Mouse (Mus musculus) liver, embryonic 11.5 days (tissue): ENCODE results near the gene Sorl1. TPM values are rescaled to one million over a fixed set of nuclear protein-coding genes. Genes with fewer than 3 reads are reported as not detected.
"Not testable (repeated sequence)": the region's sequence is repeated elsewhere in the genome, so short reads cannot be mapped to it uniquely, and the experiment has no call there.

ENCODE experiments used
- ATAC-seq: fragments of 200-750 bp; cut with Nextera tagmentation; replicated peaks from 2 replicates; pipeline ENCODE4 v1.8.0; 2017; ENCODE audit warnings: moderate number of reproducible peaks, mild to moderate bottlenecking, moderate TSS enrichment, moderate library complexity; ENCODE audit not compliant: low FRiP score
- DNase-seq: peaks from one replicate; pipeline ENCODE4 v3.0.0-alpha.2; 2017; ENCODE audit warnings: low spot score
- H3K27ac ChIP-seq: fragments of 300-500 bp; sonication (generic); 2 replicates; pipeline ENCODE4 v1.5.1; 2014; ENCODE audit warnings: mild to moderate bottlenecking, low read depth, low read length, control low read depth
- H3K27me3 ChIP-seq: fragments of 300-500 bp; sonication (generic); replicated peaks from 2 replicates; pipeline ENCODE4 v1.6.1; 2014; ENCODE audit warnings: low read length, mixed read lengths; ENCODE audit not compliant: control insufficient read depth, insufficient read depth
- H3K36me3 ChIP-seq: fragments of 300-500 bp; sonication (generic); 2 replicates; pipeline ENCODE4 v1.6.1; 2014; ENCODE audit warnings: mild to moderate bottlenecking, low read length, moderate library complexity, mixed read lengths; ENCODE audit not compliant: control insufficient read depth, insufficient read depth
- H3K4me1 ChIP-seq: fragments of 300-500 bp; sonication (generic); replicated peaks from 2 replicates; pipeline ENCODE4 v1.6.1; 2014; ENCODE audit warnings: low read length, mixed read lengths; ENCODE audit not compliant: control insufficient read depth, insufficient read depth
- H3K4me2 ChIP-seq: fragments of 300-500 bp; sonication (generic); 2 replicates; pipeline ENCODE4 v1.6.1; 2014; ENCODE audit warnings: mild to moderate bottlenecking, control low read depth, moderate library complexity
- H3K4me3 ChIP-seq: fragments of 300-500 bp; sonication (generic); 2 replicates; pipeline ENCODE4 v1.5.1; 2014; ENCODE audit warnings: low read depth, low read length, control low read depth
- H3K9ac ChIP-seq: fragments of 300-500 bp; sonication (generic); 2 replicates; pipeline ENCODE4 v1.6.1; 2014; ENCODE audit warnings: low read depth, low read length, control low read depth
- H3K9me3 ChIP-seq: fragments of 300-500 bp; sonication (generic); 2 replicates; pipeline ENCODE4 v1.6.1; 2016; ENCODE audit warnings: low read length, inconsistent platforms, mixed read lengths; ENCODE audit not compliant: control insufficient read depth
- WGBS: fragments of 180-500 bp; shearing (Covaris S2); extraction: QIAGEN DNeasy Blood & Tissue Kit; methylation state at CpG from one replicate; pipeline ENCODE4 v1.1.7; 2014; 5-methylcytosine and 5-hydroxymethylcytosine counted together
- polyA plus RNA-seq: library from polyadenylated mRNA; unstranded; fragments of >200 nt; fragmentation: Nextera tagmentation; extraction: Ambion mirVana; gene quantifications from 2 replicates; pipeline ENCODE4 v1.2.1, GENCODE M21; 2014

The Sorl1 gene
- polyA plus RNA-seq, 1 experiment from 2014 or later: 1.8 TPM

DNA sequence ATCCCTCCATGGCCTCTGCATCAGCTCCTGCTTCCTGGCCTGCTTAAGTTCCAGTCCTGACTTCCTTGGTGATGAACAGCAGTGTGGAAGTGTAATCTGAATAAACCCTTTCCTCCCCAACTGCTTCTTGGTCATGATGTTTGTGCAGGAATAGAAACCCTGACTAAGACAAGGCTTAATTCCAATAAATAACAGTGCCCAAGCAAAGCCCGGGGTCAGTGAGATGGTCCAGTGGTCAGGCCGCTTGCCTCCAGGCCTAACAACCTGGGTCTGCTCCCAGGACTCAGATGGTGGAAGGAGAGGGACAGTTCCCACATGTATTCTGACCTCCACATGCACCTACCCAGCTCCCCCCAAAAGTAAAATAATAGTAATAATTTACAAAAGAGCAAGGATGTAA, 65.1 kb downstream of the Sorl1 start:
- not testable (repeated sequence) for H3K27ac ChIP-seq, H3K27me3 ChIP-seq, H3K4me3 ChIP-seq, ATAC-seq, H3K4me2 ChIP-seq, DNase-seq, H3K9me3 ChIP-seq, H3K4me1 ChIP-seq, H3K9ac ChIP-seq, H3K36me3 ChIP-seq
- WGBS: 90% methylated on average over 2 of the region's 2 CpGs

DNA sequence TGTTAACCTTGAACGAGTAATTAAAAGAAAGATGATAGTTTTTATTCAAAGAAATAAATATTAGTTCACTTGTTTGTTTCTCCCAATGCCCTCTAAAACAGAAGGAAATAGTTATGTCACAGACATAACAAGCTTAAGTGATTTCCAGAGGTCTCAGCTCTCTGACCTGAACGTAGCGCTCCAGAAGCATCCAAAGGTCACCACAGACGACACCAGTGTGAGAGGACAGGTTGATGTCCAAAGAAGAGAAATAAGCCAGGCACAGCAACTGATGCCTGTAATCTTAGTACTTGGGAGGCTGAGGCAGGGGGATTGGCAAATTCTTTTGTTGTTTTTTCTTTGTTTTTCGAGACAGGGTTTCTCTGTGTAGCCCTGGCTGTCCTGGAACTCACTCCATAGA, 67.5 kb downstream of the Sorl1 start:
- H3K4me3 ChIP-seq: no peak overlapping the region
- H3K36me3 ChIP-seq: no peaks in the 10 kb centered on the region
- no peak overlapping the region for H3K9ac ChIP-seq
- no peak for ATAC-seq
- H3K27ac ChIP-seq: no peak overlapping the region
- H3K4me2 ChIP-seq: no peak overlapping the region
- DNase-seq: no peak
- no peaks in the 10 kb centered on the region; the same call in 1 of the 2 replicates for H3K4me1 ChIP-seq
- no peaks in the 10 kb centered on the region for H3K27me3 ChIP-seq
- 77% methylated on average over 5 of the region's 5 CpGs for WGBS
- no peaks in the 10 kb centered on the region for H3K9me3 ChIP-seq

DNA sequence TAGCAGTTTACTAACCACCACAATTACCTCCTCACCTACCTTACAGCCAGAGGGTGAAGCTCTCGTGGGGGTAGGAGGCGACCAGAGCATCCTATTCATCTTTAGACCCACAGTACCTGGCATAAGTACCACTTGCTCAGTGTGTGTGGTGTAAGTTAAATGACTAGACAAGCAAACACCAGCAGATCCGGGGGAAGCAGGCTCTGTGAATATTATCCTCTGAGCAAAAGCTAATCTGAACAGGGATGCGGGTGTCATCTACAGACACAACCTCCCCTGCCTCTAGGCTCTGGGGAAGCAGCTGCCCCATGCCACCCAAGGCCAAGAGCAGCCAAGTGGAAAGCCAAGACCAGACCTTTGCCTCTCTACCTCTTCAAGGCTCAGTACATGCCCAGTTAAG, 68.7 kb downstream of the Sorl1 start:
- no peaks in the 10 kb centered on the region for H3K9me3 ChIP-seq
- no peak overlapping the region for H3K27ac ChIP-seq
- no peak overlapping the region for H3K4me2 ChIP-seq
- ATAC-seq: no peak
- no peak for DNase-seq
- WGBS: 82% methylated on average over 4 of the region's 4 CpGs
- H3K4me1 ChIP-seq: no peaks in the 10 kb centered on the region; the same call in 1 of the 2 replicates
- H3K27me3 ChIP-seq: no peaks in the 10 kb centered on the region
- no peak overlapping the region for H3K9ac ChIP-seq
- no peak overlapping the region for H3K4me3 ChIP-seq
- no peaks in the 10 kb centered on the region for H3K36me3 ChIP-seq

GRCm38 (mm10) chr9:42054339-42055272, 69.5 kb downstream of the Sorl1 start:
- H3K27me3 ChIP-seq: no peaks in the 10 kb centered on the region
- H3K36me3 ChIP-seq: no peaks in the 10 kb centered on the region
- H3K4me3 ChIP-seq: no peak overlapping the region
- no peak overlapping the region for H3K9ac ChIP-seq
- DNase-seq (no peak), ATAC-seq (no peak)
- 81% methylated on average over 20 of the region's 20 CpGs for WGBS
- no peak overlapping the region for H3K27ac ChIP-seq
- H3K4me1 ChIP-seq: no peaks in the 10 kb centered on the region; the same call in 1 of the 2 replicates
- H3K4me2 ChIP-seq: no peak overlapping the region
- H3K9me3 ChIP-seq: no peaks in the 10 kb centered on the region

DNA sequence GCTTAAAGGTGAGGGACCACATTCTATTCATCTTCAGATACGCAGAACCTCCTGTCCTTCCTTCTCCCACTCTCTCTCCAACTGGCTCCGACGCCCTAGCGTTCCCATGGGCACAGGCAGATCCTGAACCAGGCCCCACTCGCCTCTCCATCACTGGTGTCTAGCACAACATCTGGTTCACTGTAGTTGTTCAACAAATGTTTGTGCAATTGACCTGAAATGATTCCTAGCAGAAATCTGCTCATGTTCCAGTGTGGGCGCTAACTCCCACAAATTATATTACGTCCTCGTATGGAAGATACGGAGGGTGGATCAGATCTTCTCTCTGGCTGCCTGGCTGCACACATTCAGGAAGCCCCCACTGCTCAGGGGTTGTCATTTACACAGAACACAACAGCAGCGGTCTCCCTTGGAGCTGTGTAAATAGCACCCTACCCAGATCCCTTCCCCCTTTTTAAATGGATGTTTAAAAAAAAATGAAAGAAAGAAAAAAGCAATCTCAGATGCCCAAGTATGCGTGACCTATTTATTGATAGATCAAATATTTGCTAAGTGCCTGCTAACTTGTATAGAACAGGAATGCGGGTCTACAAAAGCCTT, 70.4 kb downstream of the Sorl1 start:
- H3K27me3 ChIP-seq: no peaks in the 10 kb centered on the region
- no peaks in the 10 kb centered on the region; the same call in 1 of the 2 replicates for H3K4me1 ChIP-seq
- H3K36me3 ChIP-seq: no peaks in the 10 kb centered on the region
- no peak overlapping the region for H3K4me3 ChIP-seq
- H3K9me3 ChIP-seq: no peaks in the 10 kb centered on the region
- WGBS: 83% methylated on average over 12 of the region's 12 CpGs
- ATAC-seq (no peak), DNase-seq (no peak)
- H3K4me2 ChIP-seq: no peak overlapping the region
- no peak overlapping the region for H3K9ac ChIP-seq
- no peak overlapping the region for H3K27ac ChIP-seq

DNA sequence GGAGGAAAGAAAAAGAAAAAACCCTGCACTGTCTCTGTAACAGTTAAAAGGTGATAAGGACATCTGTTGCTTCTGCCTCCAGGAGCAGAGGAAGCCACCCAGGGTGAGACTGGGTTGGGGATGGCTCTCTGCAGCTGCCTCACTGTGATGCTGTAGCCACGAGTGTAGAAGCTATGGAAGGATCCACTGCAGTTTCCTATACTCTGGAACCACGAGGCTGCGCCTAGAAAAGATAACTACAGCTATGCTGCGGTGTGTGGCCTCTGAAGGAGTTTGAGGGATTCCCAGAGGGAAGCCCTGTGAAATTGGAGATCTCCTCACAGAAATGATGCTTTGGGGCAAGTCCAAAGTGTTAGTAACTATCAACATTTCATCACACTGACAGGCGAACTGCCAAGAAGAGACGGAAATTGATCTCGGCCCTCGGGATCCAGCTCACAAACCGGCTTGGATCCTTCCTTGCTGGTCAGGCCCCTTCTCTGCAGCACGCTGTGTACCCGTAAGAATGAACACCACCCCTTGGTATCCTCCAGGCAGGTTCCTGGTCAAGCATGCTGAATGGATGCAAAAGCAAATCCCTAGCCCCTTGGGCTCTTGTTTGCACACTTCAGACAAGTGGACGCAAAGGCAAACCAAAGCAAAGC, 71.3 kb downstream of the Sorl1 start:
- Histone ChIP-seq H3K4me3 (no peak overlapping the region), H3K9me3 (no peaks in the 10 kb centered on the region), H3K4me2 (no peak overlapping the region), H3K4me1 (no peaks in the 10 kb centered on the region; the same call in 1 of the 2 replicates), H3K27me3 (no peaks in the 10 kb centered on the region), H3K9ac (no peak overlapping the region), H3K27ac (no peak overlapping the region), H3K36me3 (no peaks in the 10 kb centered on the region)
- WGBS: 57% methylated on average over 12 of the region's 12 CpGs
- DNase-seq: no peak
- no peak for ATAC-seq

- no peaks in the 10 kb centered on the region for H3K9me3 ChIP-seq
- no peak overlapping the region for H3K27ac ChIP-seq
- H3K4me3 ChIP-seq: no peak overlapping the region
- no peak overlapping the region for H3K9ac ChIP-seq
- no peaks in the 10 kb centered on the region for H3K27me3 ChIP-seq
- no peaks in the 10 kb centered on the region; the same call in 1 of the 2 replicates for H3K4me1 ChIP-seq
- H3K4me2 ChIP-seq: no peak overlapping the region
- no peak for ATAC-seq
- no peaks in the 10 kb centered on the region for H3K36me3 ChIP-seq
- no peak for DNase-seq
- WGBS: 45% methylated on average over 2 of the region's 2 CpGs
Observed at GRCm38 (mm10) chr9:42048542-42048941, 75.6 kb downstream of the Sorl1 start.

- WGBS: 73% methylated on average over 5 of the region's 5 CpGs
- no peaks in the 10 kb centered on the region for H3K9me3 ChIP-seq
- no peak overlapping the region for H3K9ac ChIP-seq
- no peaks in the 10 kb centered on the region for H3K4me1 ChIP-seq
- no peaks in the 10 kb centered on the region for H3K27me3 ChIP-seq
- no peak overlapping the region for H3K4me2 ChIP-seq
- no peak for ATAC-seq
- no peaks in the 10 kb centered on the region for H3K36me3 ChIP-seq
- H3K27ac ChIP-seq: no peak overlapping the region
- H3K4me3 ChIP-seq: no peak overlapping the region
- DNase-seq: no peak
Observed at GRCm38 (mm10) chr9:42047786-42048185, 76.3 kb downstream of the Sorl1 start.
